Mouse (Mus musculus): Measurements from ENCODE around the gene Slc44a4. TPM values are rescaled to one million over a fixed set of nuclear protein-coding genes. Genes with fewer than 3 reads are reported as not detected.

The Slc44a4 gene
- 0.49 TPM in 1 of 2 replicates, not detected in the other for total RNA-seq (2014; rRNA removed)
- polyA plus RNA-seq (2015; fragmentation: Nextera tagmentation; extraction: Ambion mirVana), result 0.11 TPM in 1 of 2 replicates, not detected in the other

DNA sequence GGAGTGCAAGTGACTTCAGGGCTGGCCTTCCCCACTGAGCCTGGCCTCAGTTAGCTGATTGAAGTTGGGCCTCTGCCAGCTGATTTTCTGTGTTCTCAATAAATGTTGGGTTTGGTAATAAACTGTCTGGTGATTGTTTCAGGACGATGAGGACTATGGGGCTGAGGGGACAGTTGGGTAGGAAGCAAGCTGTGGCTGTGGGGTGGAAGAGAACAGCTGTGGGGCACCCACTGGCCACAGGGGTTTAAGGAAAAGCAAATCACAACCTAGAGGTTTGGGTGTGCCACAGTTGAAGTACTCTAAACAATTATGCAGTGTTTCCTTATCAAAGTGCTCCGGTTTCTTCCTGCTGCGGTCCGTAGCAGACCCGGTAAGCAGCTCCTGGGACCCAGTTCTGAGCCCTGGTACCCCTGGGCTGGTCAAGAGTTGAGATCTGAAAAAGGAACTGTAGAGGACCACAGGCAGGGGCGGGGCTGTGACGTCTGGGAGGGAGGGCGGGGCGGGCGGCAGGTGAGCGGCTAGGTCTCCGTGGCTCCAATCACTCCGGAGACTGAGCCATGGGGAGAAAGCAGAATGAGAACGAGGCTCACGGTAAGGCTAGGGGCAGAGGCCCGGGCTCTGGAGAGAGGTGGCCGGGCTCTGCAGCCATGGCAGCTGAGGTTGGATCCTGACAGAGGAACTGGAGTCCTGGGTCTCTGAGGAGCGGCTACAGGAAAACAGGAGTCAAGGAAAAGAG lies at the start of gene Slc44a4:
Gene Slc44a4, plus strand, starts transcription at position 537 of the 736 bp plus-strand sequence.
- Histone ChIP-seq H3K4me2 (ENCODE audit: low read depth, low read length, poor library complexity, severe bottlenecking) (no peak within 1 kb of the TSS), H3K4me3 (ENCODE audit: low read depth, low read length) (no peak within 1 kb of the TSS), H3K27me3 (ENCODE audit: insufficient read depth, low read length) (no peaks in the 10 kb centered on the region), H3K9ac (replicated peaks; ENCODE audit: low read length, poor library complexity, severe bottlenecking) (no peak within 1 kb of the TSS), H3K36me3 (ENCODE audit: insufficient read depth, low read length) (peaks cover 44% of the 10 kb centered on the region), H3K4me1 (ENCODE audit: insufficient read depth, low read length) (no peaks in the 10 kb centered on the region), H3K9me3 (ENCODE audit: low read length) (no peaks in the 10 kb centered on the region), H3K27ac (ENCODE audit: low read depth, low read length) (no peak within 1 kb of the TSS)
- no peak for TF ChIP-seq CTCF (IDR thresholded peaks at IDR 0.05)
- DNase-seq (ENCODE audit: low spot score) (no peak), ATAC-seq (ENCODE audit: low FRiP score) (no peak)
- 40% methylated on average over 18 of the region's 18 CpGs for WGBS

- H3K27ac ChIP-seq (ENCODE audit: low read depth, low read length), result no peak overlapping the region
- no peak for ATAC-seq (ENCODE audit: low FRiP score)
- no peak for TF ChIP-seq CTCF (IDR thresholded peaks at IDR 0.05)
- 73% methylated on average over 7 of the region's 7 CpGs for WGBS
- no peak overlapping the region for H3K4me2 ChIP-seq (ENCODE audit: low read depth, low read length, poor library complexity, severe bottlenecking)
- no peak for DNase-seq (ENCODE audit: low spot score)
- H3K36me3 ChIP-seq (ENCODE audit: insufficient read depth, low read length), result no peaks in the 10 kb centered on the region
- no peaks in the 10 kb centered on the region for H3K9me3 ChIP-seq (ENCODE audit: low read length)
- H3K27me3 ChIP-seq (ENCODE audit: insufficient read depth, low read length), result no peaks in the 10 kb centered on the region
- H3K4me1 ChIP-seq (ENCODE audit: insufficient read depth, low read length), result no peaks in the 10 kb centered on the region
- H3K4me3 ChIP-seq (ENCODE audit: low read depth, low read length), result no peak overlapping the region
- H3K9ac ChIP-seq (replicated peaks; ENCODE audit: low read length, poor library complexity, severe bottlenecking), result no peak overlapping the region
Observed at GRCm38 (mm10) chr17:34865981-34866380, 48.3 kb upstream of the Slc44a4 start.

DNA sequence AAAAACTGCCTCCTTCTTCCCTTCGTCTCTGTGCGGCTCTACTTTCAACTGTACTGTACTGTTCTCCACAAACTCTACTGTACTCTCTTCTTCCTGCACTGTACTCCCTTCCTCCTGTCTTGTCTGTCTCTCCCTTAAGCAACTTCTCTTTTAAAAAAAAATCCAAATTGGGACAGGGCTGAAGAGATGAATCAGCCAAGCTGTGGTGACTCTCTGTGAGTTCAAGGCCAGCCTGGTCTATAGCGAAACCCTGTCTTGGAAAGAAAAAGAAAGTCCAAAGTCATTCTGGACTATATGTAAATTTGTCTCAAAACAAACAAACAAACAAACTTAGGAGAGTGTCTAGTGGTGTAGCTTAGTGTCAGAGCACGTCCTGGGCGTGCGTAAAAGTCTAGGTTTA lies 39.9 kb upstream of the Slc44a4 start:
- no peak overlapping the region for H3K27ac ChIP-seq (ENCODE audit: low read depth, low read length)
- TF ChIP-seq CTCF (IDR thresholded peaks at IDR 0.05), result no peak
- no peak for DNase-seq (ENCODE audit: low spot score)
- no peak overlapping the region for H3K4me2 ChIP-seq (ENCODE audit: low read depth, low read length, poor library complexity, severe bottlenecking)
- no peak for ATAC-seq (ENCODE audit: low FRiP score)
- H3K4me1 ChIP-seq (ENCODE audit: insufficient read depth, low read length), result no peaks in the 10 kb centered on the region
- H3K9me3 ChIP-seq (ENCODE audit: low read length), result no peaks in the 10 kb centered on the region
- H3K36me3 ChIP-seq (ENCODE audit: insufficient read depth, low read length), result no peaks in the 10 kb centered on the region
- H3K4me3 ChIP-seq (ENCODE audit: low read depth, low read length), result no peak overlapping the region
- 91% methylated on average over 6 of the region's 6 CpGs for WGBS
- peaks cover 3% of the 10 kb centered on the region; the same call in 1 of the 2 replicates for H3K27me3 ChIP-seq (ENCODE audit: insufficient read depth, low read length)
- H3K9ac ChIP-seq (replicated peaks; ENCODE audit: low read length, poor library complexity, severe bottlenecking), result no peak overlapping the region

- H3K4me2 ChIP-seq (ENCODE audit: low read depth, low read length, poor library complexity, severe bottlenecking), result no peak within 1 kb of the TSS
- no peak for DNase-seq (ENCODE audit: low spot score)
- H3K27me3 ChIP-seq (ENCODE audit: insufficient read depth, low read length), result 0 out of 2 replicates have a peak, but pooled peaks cover 6% of the 10 kb centered on the region
- ATAC-seq (ENCODE audit: low FRiP score), result no peak
- WGBS, result 71% methylated on average over 11 of the region's 11 CpGs
- H3K36me3 ChIP-seq (ENCODE audit: insufficient read depth, low read length), result no peaks in the 10 kb centered on the region
- TF ChIP-seq CTCF (IDR thresholded peaks at IDR 0.05), result no peak
- no peak within 1 kb of the TSS for H3K4me3 ChIP-seq (ENCODE audit: low read depth, low read length)
- no peaks in the 10 kb centered on the region for H3K4me1 ChIP-seq (ENCODE audit: insufficient read depth, low read length)
- no peak within 1 kb of the TSS for H3K9ac ChIP-seq (replicated peaks; ENCODE audit: low read length, poor library complexity, severe bottlenecking)
- no peak within 1 kb of the TSS for H3K27ac ChIP-seq (ENCODE audit: low read depth, low read length)
- H3K9me3 ChIP-seq (ENCODE audit: low read length), result no peaks in the 10 kb centered on the region
Observed at GRCm38 (mm10) chr17:34879336-34879879, 34.9 kb upstream of the Slc44a4 start, which contains the start of gene Zbtb12. Gene Zbtb12 (plus strand): TSS chr17:34879483.

DNA sequence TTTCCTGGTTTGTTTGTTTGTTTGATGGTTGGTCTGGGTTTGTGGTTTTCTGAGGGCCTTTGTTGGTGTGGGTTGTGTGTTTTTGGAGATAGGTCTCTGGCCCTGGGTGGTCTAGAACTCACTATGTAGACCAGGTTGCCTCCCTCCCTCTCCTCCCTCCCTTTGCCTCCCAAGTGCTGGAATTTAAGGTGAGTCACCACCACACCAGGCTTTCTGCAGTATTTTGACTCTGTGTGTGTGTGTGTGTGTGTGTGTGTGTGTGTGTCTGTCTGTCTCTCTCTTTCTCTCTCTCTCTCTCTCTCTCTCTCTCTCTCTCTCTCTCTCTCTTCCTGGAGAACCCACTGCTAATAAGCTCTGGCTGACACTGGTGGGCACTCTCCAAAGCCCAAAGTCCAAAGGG lies 33.1 kb upstream of the Slc44a4 start:
- Histone ChIP-seq H3K36me3 (ENCODE audit: insufficient read depth, low read length) (no peaks in the 10 kb centered on the region), H3K9ac (replicated peaks; ENCODE audit: low read length, poor library complexity, severe bottlenecking) (no peak overlapping the region), H3K4me1 (ENCODE audit: insufficient read depth, low read length) (no peaks in the 10 kb centered on the region), H3K9me3 (ENCODE audit: low read length) (no peaks in the 10 kb centered on the region), H3K4me2 (ENCODE audit: low read depth, low read length, poor library complexity, severe bottlenecking) (no peak overlapping the region), H3K4me3 (ENCODE audit: low read depth, low read length) (no peak overlapping the region), H3K27me3 (ENCODE audit: insufficient read depth, low read length) (0 out of 2 replicates have a peak, but pooled peaks cover 6% of the 10 kb centered on the region), H3K27ac (ENCODE audit: low read depth, low read length) (no peak overlapping the region)
- no peak for TF ChIP-seq CTCF (IDR thresholded peaks at IDR 0.05)
- ATAC-seq (ENCODE audit: low FRiP score) (no peak), DNase-seq (ENCODE audit: low spot score) (no peak)

DNA sequence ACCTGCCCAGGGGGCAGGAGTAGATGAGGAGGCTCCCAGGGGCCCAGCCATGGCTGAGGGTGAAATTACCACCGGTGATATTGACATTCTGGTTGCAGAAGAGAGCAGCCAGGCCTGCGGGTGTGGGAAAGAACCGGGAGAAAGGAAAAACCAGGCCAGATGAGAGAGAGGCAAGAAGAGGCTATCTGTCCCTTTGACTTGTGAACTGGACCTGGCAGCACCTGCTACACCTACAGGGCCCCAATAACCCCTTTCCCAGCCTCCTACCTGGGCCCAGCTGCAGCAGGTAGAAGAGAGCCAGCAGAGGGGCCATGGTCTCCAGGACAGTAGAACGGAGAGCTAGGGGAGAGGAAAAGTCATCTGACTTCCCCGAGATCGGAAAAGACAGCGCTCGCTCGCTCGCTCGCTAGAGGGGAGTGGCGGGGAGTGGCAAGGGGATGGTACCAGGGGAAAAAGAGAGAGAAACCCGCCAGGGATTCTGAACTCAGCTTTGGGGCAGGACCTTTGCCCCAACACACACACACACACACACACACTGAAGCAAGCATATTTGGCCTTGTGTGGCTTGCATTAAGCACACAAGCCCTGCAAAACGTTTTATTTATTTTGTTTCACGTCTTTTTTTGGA lies 32.5 kb upstream of the Slc44a4 start, which contains the start of gene Gm20547:
Gene Gm20547, minus strand, starts transcription at position 360 of the 628 bp plus-strand sequence.
- H3K27ac ChIP-seq (ENCODE audit: low read depth, low read length), result no peak within 1 kb of the TSS
- H3K36me3 ChIP-seq (ENCODE audit: insufficient read depth, low read length), result no peaks in the 10 kb centered on the region
- no peaks in the 10 kb centered on the region for H3K9me3 ChIP-seq (ENCODE audit: low read length)
- no peak within 1 kb of the TSS for H3K4me3 ChIP-seq (ENCODE audit: low read depth, low read length)
- no peak for TF ChIP-seq CTCF (IDR thresholded peaks at IDR 0.05)
- ATAC-seq (ENCODE audit: low FRiP score) (no peak), DNase-seq (ENCODE audit: low spot score) (no peak)
- 7% methylated on average over 15 of the region's 15 CpGs for WGBS
- no peaks in the 10 kb centered on the region for H3K4me1 ChIP-seq (ENCODE audit: insufficient read depth, low read length)
- no peak within 1 kb of the TSS for H3K9ac ChIP-seq (replicated peaks; ENCODE audit: low read length, poor library complexity, severe bottlenecking)
- H3K27me3 ChIP-seq (ENCODE audit: insufficient read depth, low read length), result 0 out of 2 replicates have a peak, but pooled peaks cover 6% of the 10 kb centered on the region
- peak within 1 kb of the TSS; percentile 9; the same call in 1 of the 2 replicates for H3K4me2 ChIP-seq (ENCODE audit: low read depth, low read length, poor library complexity, severe bottlenecking)
